Mouse (Mus musculus) fat pad, adult 2 months (tissue): ENCODE results near the gene Ncf2.
A peak's percentile ranks its signal among the peaks of the same experiment; 100 is the strongest.
"Not testable (repeated sequence)": the region's sequence is repeated elsewhere in the genome, so short reads cannot be mapped to it uniquely, and the experiment has no call there.

Source experiments
- DNase-seq: peaks from one replicate; pipeline ENCODE4 v3.0.0-alpha.2; 2011; ENCODE audit warnings: low read depth, low spot score; ENCODE audit errors: extremely low read depth

The Ncf2 gene

GRCm38 (mm10) chr1:152799897-152800296 lies at the start of gene Ncf2:
Ncf2 (plus strand) TSS chr1:152800194.
- DNase-seq = no peak

GRCm38 (mm10) chr1:152750312-152750965 lies 49.6 kb upstream of the Ncf2 start, which contains the start of gene Apobec4:
Apobec4 (plus strand) TSS chr1:152750551.
- DNase-seq = no peak

- no peak for DNase-seq
Measured at GRCm38 (mm10) chr1:152761791-152762190, 38.2 kb upstream of the Ncf2 start.

- DNase-seq = peak; percentile 19
Measured at GRCm38 (mm10) chr1:152766032-152766772, 33.8 kb upstream of the Ncf2 start, which contains the start of the genes Rgl1 and Arpc5. Rgl1 (minus strand) TSS chr1:152766351. Arpc5 (plus strand) TSS chr1:152766542.

- no peak for DNase-seq
Measured at GRCm38 (mm10) chr1:152766804-152767748, 32.9 kb upstream of the Ncf2 start.

GRCm38 (mm10) chr1:152767749-152768488 lies 32.1 kb upstream of the Ncf2 start:
- peak; percentile 25 for DNase-seq

GRCm38 (mm10) chr1:152771016-152771415 lies 29.0 kb upstream of the Ncf2 start:
- no peak for DNase-seq

- not testable (repeated sequence) for DNase-seq
Measured at GRCm38 (mm10) chr1:152774601-152775000, 25.4 kb upstream of the Ncf2 start.

GRCm38 (mm10) chr1:152779071-152779737 lies 20.8 kb upstream of the Ncf2 start:
- DNase-seq = no peak

- DNase-seq = no peak
Measured at GRCm38 (mm10) chr1:152784620-152785019, 15.4 kb upstream of the Ncf2 start.

- DNase-seq = not testable (repeated sequence)
Measured at GRCm38 (mm10) chr1:152785446-152785845, 14.5 kb upstream of the Ncf2 start.

GRCm38 (mm10) chr1:152786953-152787352 lies 13.0 kb upstream of the Ncf2 start:
- DNase-seq = no peak

GRCm38 (mm10) chr1:152788121-152788660 lies 11.8 kb upstream of the Ncf2 start:
- DNase-seq = no peak

GRCm38 (mm10) chr1:152790254-152790653 lies 9.7 kb upstream of the Ncf2 start:
- DNase-seq = no peak

GRCm38 (mm10) chr1:152790821-152791220 lies 9.2 kb upstream of the Ncf2 start:
- DNase-seq = no peak

- no peak for DNase-seq
Measured at GRCm38 (mm10) chr1:152791269-152791668, 8.7 kb upstream of the Ncf2 start.

- DNase-seq = no peak
Measured at GRCm38 (mm10) chr1:152792736-152793494, 7.1 kb upstream of the Ncf2 start.

- no peak for DNase-seq
Measured at GRCm38 (mm10) chr1:152793495-152794130, 6.4 kb upstream of the Ncf2 start.
